Mouse (Mus musculus): ENCODE results near the gene Wipf1. TPM values are rescaled to one million over a fixed set of nuclear protein-coding genes. Genes with fewer than 3 reads are reported as not detected.

Wipf1 gene
- total RNA-seq, 2 experiments from 2014 or later, result 19.0 to 20.8 TPM

GRCm38 (mm10) chr2:73428803-73429468, 100.6 kb downstream of the Wipf1 start:
- DNase-seq, result peak; percentile 9

- peak; percentile 61 for DNase-seq
Observed at GRCm38 (mm10) chr2:73427293-73427692, 102.2 kb downstream of the Wipf1 start.

- DNase-seq, result no peak
Observed at GRCm38 (mm10) chr2:73425822-73426221, 103.7 kb downstream of the Wipf1 start.

DNA sequence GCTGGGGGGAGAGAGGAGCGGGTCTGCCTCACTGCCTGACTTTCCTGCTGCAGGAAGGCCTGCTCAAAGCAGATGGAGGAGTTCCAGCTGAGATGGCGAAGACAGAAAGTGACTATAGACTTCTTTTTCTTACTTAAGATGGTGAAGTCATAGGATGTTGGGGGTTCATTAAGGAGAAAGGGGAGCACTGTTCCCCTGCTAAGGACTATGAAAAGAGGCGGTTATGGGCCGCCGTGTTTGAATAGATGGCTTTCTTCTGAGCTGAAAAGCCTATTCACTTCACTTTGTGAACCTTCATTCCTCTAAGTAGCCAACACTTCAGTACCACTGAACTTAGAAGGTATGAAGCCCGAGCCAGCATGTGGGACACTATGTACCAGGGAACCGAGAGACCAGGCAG, 109.8 kb downstream of the Wipf1 start:
- no peak for DNase-seq

DNA sequence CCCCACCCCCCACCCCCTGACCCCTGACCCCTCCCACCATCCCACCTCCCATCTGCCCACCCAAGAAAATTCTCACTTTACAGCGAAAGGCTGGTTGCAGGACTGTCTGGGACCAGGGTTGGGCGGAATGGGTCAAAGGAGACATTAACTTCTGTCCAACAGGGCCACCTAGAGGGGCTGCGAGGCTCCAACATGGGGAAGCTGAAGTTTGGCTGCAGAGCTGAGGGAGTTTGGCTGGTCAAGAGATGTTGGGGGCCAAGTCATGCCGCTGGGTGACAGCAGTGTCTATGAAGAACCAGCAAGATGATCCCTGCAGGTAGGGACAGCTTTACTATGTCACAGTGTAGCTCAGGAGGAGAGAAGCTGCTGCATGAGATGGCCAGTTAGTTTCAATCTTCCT, 110.2 kb downstream of the Wipf1 start:
- peak; percentile 57 for DNase-seq

DNA sequence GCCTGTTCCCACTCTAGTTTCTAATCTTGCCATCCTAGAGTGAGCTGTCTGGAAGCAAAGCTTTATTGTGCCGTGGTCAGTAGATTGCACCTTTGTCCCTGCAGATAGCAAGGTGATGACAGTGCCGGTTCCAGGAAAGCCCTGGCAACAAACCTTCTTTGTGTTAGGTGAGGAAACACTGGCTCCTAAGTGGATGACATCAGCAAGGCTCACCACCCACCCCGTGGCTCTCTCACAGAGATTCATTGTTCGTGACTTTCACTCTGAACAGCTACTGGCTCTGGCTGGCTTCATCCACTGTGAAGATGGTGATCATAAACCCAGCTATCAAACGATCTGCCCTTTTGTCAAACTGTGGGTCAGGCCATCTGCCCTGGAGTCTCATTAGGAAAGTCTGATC, 113.6 kb downstream of the Wipf1 start:
- DNase-seq, result no peak

GRCm38 (mm10) chr2:73410076-73410475, 119.5 kb downstream of the Wipf1 start:
- DNase-seq, result no peak

DNA sequence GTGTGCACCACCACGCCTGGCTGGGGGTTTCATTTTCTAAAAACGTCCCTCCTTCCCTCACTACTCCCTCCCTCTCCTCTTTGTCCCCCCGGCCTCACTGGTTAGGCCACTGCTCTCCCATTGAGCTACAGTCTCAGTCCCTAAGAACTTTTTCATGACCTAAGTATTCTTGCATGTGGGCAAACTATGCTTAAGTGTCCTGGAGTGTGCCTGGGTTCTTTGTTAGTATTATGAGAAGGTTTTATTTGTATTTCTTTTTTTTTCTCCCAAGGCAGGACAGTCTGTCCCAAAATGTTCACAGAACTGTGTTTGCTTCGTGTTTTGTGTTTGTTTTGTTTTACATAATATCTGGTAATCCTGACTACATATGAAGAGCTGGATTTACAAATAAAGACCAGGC, 121.9 kb downstream of the Wipf1 start:
- no peak for DNase-seq

DNA sequence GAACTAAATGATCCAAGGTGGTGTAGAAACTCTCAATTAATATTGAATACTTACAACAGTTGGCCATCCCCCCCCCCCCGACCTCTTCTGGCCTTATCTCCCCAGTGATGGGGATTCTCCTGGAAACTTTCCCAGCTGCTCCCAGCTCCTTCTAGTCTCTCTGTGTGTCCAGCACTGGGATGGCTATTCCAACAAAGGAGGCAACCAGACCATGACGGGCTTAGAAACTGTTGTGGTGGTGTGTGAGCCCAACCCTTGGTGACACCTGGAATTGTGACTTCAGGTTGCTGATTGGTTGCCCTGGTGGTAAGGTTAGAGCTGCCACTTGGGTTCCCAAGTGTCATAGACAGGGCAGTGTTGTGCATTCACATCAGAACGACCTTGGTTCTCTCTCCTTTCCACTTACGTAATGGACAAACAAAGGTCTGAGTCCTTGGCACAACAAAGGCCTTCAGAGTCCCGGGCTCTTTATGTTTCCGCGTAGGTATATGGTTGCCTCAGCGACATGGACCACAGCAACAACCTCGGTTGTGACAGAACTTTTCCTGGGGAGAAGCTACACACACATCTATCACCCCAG, 123.1 kb downstream of the Wipf1 start:
- DNase-seq, result no peak

GRCm38 (mm10) chr2:73404980-73405379, 124.6 kb downstream of the Wipf1 start:
- DNase-seq, result no peak

DNA sequence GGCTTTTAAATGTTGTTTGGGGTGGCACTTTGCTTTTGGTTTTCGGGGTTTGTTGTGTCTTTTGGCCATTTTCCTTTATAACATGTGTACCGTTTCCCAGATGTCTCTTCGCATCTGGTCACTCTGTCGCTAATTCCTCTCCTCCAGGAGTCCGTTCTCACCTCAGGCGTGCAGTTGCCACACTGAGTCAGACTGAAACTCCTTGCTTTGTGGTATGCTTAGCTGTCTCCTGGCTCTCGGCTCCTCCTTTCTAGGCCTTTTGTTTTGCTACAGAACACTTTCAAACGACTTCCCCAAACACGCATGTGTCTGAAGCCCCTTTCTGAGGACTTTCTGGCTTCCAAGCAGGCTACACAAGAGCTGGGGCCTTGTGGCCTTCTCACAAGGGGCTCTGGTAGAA, 125.1 kb downstream of the Wipf1 start:
- no peak for DNase-seq

DNA sequence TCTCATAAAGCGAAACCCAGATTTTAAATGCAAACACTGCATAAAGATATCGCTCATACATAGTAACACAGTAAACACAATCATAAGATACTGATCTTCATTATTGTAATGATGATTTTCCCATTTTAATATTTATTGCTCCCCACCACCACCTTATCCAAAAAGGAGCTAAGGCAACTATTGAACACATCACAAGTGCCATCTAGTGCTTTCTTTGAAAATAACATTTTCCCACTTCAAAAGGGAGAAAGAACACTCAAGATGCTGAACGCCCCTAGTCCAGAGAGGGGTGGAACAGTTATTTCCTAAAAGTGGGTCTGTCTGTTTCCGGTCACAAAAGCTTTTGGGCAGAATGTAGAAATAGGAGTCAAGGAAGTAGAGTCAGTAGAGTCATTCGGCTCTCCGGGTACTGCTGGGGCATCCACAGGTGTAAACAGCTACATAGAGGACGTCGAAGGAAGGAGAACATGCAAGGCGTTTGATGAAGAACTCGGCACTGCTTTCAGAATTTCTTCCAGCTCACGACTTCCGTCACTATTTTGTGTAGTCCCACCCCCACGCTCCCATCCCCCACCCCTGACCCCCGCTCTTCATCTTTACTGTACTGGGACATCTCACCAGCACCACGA, 126.0 kb downstream of the Wipf1 start:
- DNase-seq, result no peak

DNA sequence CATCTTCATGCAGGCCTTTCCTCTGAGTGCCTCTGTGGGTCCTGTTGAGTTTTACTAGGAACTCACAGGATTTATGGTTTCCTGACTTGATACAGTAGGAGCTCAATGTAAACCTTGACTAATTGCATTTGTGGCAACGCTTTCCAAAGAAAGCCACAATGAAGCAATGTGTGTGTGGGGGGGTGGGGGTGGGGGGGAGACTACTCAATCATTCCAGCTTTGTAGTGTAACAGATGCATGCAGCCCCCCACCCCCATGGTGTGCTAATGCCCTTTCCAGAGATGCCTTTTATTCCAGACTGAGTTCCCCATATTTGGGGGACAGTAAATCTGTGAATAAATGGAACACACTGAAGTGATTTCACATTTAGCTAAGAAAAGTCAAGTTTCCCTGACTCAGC, 127.8 kb downstream of the Wipf1 start:
- no peak for DNase-seq

GRCm38 (mm10) chr2:73397476-73397875, 132.1 kb downstream of the Wipf1 start:
- DNase-seq, result no peak

- no peak for DNase-seq
Observed at GRCm38 (mm10) chr2:73396828-73397325, 132.7 kb downstream of the Wipf1 start.

GRCm38 (mm10) chr2:73395516-73395915, 134.0 kb downstream of the Wipf1 start:
- DNase-seq, result no peak

GRCm38 (mm10) chr2:73394476-73394875, 135.1 kb downstream of the Wipf1 start:
- DNase-seq, result no peak

DNA sequence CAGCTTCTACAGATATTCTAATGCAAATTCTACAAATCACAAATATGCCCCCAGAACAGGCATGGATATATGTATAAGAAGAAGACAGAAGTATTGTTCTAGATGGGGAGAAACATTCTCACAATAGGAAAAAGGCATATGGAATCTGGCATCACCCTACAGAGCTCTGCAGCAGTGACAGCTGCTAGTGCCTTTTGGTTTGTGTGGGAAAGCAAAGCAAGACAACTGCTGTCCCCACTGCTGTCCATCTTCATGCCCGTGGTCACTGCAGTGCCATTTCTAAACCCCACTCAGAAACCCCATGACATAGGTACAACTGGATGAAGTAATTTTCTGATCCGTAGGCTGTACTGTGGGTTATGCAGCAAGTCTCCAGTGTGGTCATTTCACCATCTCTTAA, 136.8 kb downstream of the Wipf1 start:
- no peak for DNase-seq

DNA sequence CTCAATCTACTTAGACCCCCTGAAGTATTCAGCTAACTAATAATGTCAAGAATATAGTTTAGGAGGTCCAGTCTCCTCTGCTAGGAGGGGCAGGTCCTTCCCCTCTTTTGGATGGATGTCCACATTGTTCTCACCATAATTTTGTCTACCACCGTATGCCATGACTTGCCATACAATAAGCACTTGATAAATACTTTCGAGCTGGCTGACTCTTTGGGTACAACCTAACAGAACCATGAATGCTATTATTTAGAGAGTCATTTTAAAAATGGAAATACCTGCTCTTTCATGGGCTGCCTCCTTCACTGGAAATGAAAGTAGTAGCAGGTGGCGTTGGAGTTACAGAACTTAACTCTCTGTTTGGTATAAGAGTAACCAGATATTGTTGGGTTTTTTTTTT, 139.6 kb downstream of the Wipf1 start:
- no peak for DNase-seq

- DNase-seq, result no peak
Observed at GRCm38 (mm10) chr2:73387806-73388205, 141.7 kb downstream of the Wipf1 start.

DNA sequence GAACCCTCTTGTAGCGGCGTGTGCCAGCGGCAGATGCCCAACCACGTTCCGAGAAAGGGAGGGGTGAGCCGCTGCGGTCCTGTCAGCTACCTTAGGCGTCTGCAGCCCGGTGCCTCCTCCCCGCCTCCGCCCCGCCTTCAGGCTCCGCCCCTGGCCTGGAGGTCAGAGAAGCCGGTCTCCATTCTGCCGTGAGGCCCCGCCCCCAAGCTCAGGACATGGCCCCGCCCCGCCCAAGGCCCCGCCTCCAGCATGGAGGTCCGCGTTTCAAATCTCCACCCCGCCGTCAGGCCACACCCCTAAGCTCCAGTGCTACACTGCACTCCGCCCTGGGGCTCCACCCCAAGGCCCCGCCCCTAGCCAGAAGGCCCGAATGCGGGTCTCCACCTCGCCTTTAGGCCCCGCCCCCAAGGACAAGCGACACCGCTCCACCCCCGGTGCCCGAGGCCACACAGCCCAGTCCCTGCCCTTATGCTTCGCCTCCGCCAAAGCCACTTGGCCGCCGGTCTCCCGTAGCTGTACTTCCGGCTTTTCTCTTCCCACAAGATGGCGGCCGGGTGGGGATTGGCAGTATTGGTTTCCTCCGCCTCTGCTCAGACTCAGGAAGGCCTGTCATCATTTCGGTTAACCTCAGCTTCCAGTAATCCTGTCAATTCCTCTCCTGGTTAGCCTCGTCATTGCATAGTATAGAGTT, 143.0 kb downstream of the Wipf1 start, which contains the start of gene Gpr155:
TSS of gene Gpr155 (minus strand) at position 217 of the 691 bp plus-strand sequence.
- peak; percentile 100 for DNase-seq

DNA sequence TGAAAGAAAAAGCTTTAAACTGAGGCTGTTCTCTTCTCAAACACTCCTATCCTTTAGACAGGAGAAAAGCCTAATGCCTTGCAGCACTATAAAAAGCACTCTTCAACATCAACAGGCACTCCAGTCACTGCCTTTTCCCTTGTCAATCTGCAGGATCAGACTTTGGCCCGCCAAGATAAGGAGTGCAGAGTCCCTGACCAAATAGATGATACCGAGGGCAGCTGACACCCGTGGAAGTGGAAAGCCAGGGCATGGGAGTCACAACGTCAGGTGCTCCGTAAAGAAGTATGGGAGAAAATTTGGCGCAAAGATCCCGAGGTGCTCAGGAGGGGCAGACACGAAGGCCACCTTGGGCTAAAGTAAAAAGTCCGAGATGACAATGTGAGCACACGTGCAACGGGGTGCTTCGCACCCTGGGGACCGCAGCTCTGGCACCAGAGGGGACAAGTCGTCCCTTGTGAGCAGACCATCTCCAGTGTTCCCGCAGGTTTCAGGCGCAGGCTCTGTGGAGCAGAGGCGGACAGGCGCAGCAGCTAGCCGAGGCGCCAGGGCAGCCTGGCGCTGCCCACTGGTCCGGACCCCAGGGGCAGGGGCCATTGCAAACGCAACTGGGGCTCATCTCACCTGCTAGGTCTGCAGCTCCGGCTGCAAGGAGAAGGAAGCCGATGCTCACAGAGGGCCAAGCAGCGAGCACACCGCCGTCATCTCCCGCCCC, 143.7 kb downstream of the Wipf1 start:
- no peak for DNase-seq

DNA sequence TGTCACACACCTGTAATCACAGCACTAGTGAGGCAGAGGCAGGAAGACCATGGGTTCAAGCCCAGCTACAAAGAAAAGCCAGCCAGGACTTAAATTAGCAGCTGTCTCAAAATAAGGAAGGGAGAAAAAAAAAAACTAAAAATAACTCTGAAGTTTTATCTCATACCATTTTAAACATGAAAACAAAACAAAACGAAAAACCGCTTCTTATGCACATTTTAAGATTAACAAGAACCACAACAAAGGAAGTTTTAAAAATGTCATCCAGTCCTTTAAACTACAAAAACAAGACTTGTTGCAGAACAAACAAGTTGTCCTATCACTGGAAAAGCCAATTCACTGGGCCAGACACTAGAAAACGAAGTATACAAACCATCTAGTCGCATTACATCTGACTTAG, 144.4 kb downstream of the Wipf1 start:
- no peak for DNase-seq

Data from heart, postnatal 4 days (tissue).